Mouse (Mus musculus) liver, adult 2 months (tissue): Measurements from ENCODE around the gene Ap3s2. TPM values are rescaled to one million over a fixed set of nuclear protein-coding genes. Genes with fewer than 3 reads are reported as not detected.
A peak's percentile ranks its signal among the peaks of the same experiment; 100 is the strongest.

ENCODE experiments used
- DNase-seq: peaks from one replicate; pipeline ENCODE4 v3.0.0-alpha.2; 2011; ENCODE audit warnings: low read depth, low spot score; ENCODE audit errors: extremely low read depth
- H3K27ac ChIP-seq: fragments of 200-500 bp; replicated peaks from 2 replicates; pipeline ENCODE4 v1.5.1; 2012; ENCODE audit warnings: low read depth, mild to moderate bottlenecking, control low read depth, inconsistent platforms, low read length; ENCODE audit not compliant: insufficient read depth
- H3K27me3 ChIP-seq: fragments of 200-500 bp; 2 replicates; pipeline ENCODE4 v1.6.1; 2012; ENCODE audit warnings: mild to moderate bottlenecking, moderate library complexity, low read length, inconsistent platforms; ENCODE audit not compliant: control insufficient read depth, insufficient read depth
- H3K36me3 ChIP-seq: fragments of 200-500 bp; 2 replicates; pipeline ENCODE4 v1.6.1; 2012; ENCODE audit warnings: low read length, inconsistent platforms; ENCODE audit not compliant: control insufficient read depth, insufficient read depth
- H3K4me1 ChIP-seq: fragments of 200-500 bp; 2 replicates; pipeline ENCODE4 v1.6.1; 2011; ENCODE audit warnings: low read length; ENCODE audit not compliant: control insufficient read depth, insufficient read depth
- H3K4me3 ChIP-seq: fragments of 200-500 bp; 2 replicates; pipeline ENCODE4 v1.5.1; 2011; ENCODE audit warnings: low read depth, mild to moderate bottlenecking, control low read depth, low read length, moderate library complexity; ENCODE audit not compliant: insufficient read depth
- H3K79me2 ChIP-seq: fragments of 200-500 bp; 2 replicates; pipeline ENCODE4 v1.6.1; 2012; ENCODE audit warnings: inconsistent platforms, mild to moderate bottlenecking, low read length, moderate library complexity; ENCODE audit not compliant: control insufficient read depth, insufficient read depth
- H3K9ac ChIP-seq: fragments of 200-500 bp; 2 replicates; pipeline ENCODE4 v1.6.1; 2012; ENCODE audit warnings: low read depth, mild to moderate bottlenecking, control low read depth, inconsistent platforms, low read length
- CTCF ChIP-seq: fragments of 200-500 bp; IDR thresholded peaks from 2 replicates; pipeline ENCODE4 v1.5.1; 2011; ENCODE audit warnings: low read depth, low read length, control low read depth
- POLR2A ChIP-seq: fragments of 200-500 bp; IDR thresholded peaks from 2 replicates; pipeline ENCODE4 v1.6.1; 2011; ENCODE audit warnings: low read length, control low read depth; ENCODE audit not compliant: insufficient read depth; ENCODE audit errors: extremely low read depth
- WGBS: fragments of 180-500 bp; shearing (Covaris S2); methylation state at CpG from one replicate; pipeline ENCODE4 v1.1.7; 2018; 5-methylcytosine and 5-hydroxymethylcytosine counted together
- polyA plus RNA-seq: library from polyadenylated mRNA; depleted of rRNA; stranded (reverse); fragments of >200 nt; gene quantifications from 2 replicates; pipeline ENCODE4 v1.2.3, GENCODE M21; 2012
- total RNA-seq: library from RNA; depleted of rRNA; stranded (reverse); fragments of >200 nt; gene quantifications from 2 replicates; pipeline ENCODE4 v1.2.3, GENCODE M21; 2014

Gene Ap3s2
- total and polyA plus RNA-seq, 2 experiments = 6.3 to 10.3 TPM

DNA sequence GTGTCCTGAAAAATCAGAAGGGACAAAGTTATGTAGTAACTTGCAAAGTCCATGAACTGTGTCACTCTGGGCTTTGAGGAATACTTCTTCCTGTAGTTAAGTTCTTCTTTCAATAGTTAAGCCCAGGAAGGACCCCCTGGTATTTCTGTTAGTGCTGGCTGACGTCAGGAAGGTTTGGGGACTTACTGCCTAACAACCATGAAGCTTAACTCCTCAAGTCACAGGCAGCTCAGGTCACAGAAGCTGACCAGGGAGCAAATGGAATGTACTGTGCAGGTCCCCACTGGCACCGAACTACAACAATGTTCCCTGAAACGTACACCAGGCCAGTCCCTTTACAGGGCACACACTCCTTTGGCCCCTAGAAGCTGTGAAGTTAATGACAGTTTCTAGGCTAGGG is 25.2 kb downstream of the Ap3s2 start:
- peaks cover 13% of the 10 kb centered on the region; the same call in 1 of the 2 replicates for H3K36me3 ChIP-seq
- no peaks in the 10 kb centered on the region for H3K4me1 ChIP-seq
- DNase-seq = no peak
- H3K27me3 ChIP-seq = no peaks in the 10 kb centered on the region
- no peak overlapping the region for H3K4me3 ChIP-seq
- no peak for TF ChIP-seq POLR2A
- no peak for TF ChIP-seq CTCF
- H3K27ac ChIP-seq = no peak overlapping the region
- WGBS = 93% methylated on average over 3 of the region's 3 CpGs
- H3K9ac ChIP-seq = no peak overlapping the region
- peaks cover 2% of the 10 kb centered on the region; the same call in 1 of the 2 replicates for H3K79me2 ChIP-seq

DNA sequence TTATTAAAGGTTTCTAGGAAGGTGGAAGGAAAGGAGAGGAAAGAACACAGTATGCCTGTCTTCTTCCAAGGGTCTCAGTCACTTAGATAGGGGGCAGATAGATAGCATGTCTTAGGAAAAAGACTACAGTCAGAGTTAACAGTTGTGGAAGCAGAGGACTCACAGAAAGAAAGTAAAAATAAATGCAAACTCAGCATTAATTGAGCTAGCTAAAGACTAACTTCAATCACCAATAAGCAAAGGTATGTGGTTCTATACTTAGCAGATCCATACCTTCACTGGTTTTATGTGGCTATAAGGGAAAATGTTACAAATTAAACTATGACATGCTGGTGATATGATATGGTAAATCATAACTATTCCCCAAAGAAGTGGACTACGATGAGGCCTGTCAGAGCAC is 25.7 kb downstream of the Ap3s2 start:
- no peak for DNase-seq
- 98% methylated on average over 1 of the region's 1 CpGs for WGBS
- no peak for TF ChIP-seq POLR2A
- TF ChIP-seq CTCF = no peak
- no peaks in the 10 kb centered on the region for H3K27me3 ChIP-seq
- H3K9ac ChIP-seq = no peak overlapping the region
- H3K79me2 ChIP-seq = peaks cover 2% of the 10 kb centered on the region; the same call in 1 of the 2 replicates
- no peak overlapping the region for H3K27ac ChIP-seq
- peaks cover 13% of the 10 kb centered on the region; the same call in 1 of the 2 replicates for H3K36me3 ChIP-seq
- no peaks in the 10 kb centered on the region for H3K4me1 ChIP-seq
- H3K4me3 ChIP-seq = no peak overlapping the region

DNA sequence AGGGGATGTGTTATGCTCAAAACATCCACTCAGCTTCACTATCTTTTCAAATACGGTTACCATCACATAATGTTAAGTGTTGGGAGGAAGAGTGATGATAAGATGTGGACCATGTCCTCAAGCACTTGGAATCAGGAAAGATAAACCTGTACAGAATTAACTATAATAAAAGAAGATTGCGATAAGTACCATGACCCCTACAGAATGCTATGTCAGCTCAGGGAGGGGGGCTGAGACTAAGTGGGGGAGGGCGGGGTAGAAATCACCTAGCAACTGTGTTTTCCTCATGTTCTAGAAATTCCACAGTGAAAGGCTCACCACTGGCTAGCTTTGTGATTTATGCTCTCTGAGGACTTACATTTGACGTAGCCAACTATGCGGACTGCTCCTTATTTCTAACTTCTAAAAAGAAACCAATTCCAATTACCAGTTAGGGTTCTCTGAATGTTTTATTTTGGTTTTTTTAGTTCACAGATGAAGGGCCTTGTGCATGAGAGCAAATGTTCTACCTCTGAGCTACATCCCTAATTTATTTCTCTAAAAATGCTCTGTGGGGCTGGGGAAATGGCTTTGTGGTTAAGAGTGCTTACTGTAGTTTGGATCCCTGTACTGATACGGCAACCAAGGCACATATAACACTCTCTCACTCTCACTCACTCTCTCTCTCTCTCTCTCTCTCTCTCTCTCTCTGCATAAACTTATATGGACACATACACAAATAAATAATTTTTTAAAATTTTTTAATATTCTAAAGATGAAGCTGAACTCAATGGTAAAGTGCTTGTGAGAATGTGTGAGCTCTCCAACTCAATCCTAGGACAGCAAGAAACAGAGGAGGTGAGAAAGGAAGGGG is 27.6 kb downstream of the Ap3s2 start:
- H3K36me3 ChIP-seq = peaks cover 9% of the 10 kb centered on the region; the same call in 1 of the 2 replicates
- no peak overlapping the region for H3K4me3 ChIP-seq
- H3K9ac ChIP-seq = no peak overlapping the region
- TF ChIP-seq POLR2A = no peak
- TF ChIP-seq CTCF = no peak
- H3K27ac ChIP-seq = no peak overlapping the region
- no peaks in the 10 kb centered on the region for H3K4me1 ChIP-seq
- no peaks in the 10 kb centered on the region for H3K27me3 ChIP-seq
- WGBS = 93% methylated on average over 6 of the region's 6 CpGs
- H3K79me2 ChIP-seq = peaks cover 2% of the 10 kb centered on the region; the same call in 1 of the 2 replicates
- DNase-seq = no peak

DNA sequence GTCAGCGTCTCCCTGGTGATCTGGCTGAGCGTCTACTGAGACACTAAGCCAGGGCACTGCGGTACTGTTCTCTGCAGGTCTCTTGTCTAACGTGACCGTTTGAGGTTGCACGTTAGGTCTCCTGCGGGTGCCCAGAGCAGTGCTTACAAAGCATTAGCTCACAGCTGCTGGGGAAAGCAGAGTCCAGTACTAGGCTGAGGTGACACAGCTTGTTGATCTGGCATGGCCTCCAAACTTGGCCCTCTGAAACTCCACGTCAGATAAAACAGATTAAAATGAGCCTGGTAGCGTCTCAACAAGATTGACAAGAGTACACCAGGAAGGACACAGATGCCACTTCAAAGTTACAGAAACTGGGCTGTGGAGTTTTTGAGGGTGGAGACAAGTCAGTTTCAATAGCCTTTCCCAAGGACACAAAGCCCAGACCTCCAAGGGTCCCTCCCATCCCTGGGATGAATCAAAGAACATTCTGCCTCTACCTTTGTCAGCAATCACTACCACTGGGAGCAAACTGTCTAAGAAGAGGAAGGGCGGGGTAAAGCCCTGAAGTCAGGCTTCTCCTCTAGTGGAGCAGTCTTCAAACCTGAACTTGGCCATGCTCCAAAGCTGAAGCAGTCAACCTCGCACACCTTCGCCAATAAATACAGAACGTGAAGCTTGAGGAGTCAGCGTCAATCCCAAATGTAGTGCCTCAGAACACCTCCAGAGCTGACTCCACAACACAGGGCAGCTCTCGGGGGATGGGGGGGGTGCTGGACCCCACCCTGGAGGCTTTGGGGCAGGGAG is 29.8 kb downstream of the Ap3s2 start:
- no peaks in the 10 kb centered on the region for H3K4me1 ChIP-seq
- no peak for TF ChIP-seq CTCF
- TF ChIP-seq POLR2A = no peak
- no peak overlapping the region for H3K4me3 ChIP-seq
- no peak overlapping the region for H3K9ac ChIP-seq
- H3K27me3 ChIP-seq = no peaks in the 10 kb centered on the region
- DNase-seq = peak; percentile 55
- H3K36me3 ChIP-seq = peaks cover 2% of the 10 kb centered on the region; the same call in 1 of the 2 replicates
- H3K27ac ChIP-seq = no peak overlapping the region
- H3K79me2 ChIP-seq = peaks cover 2% of the 10 kb centered on the region; the same call in 1 of the 2 replicates
- 93% methylated on average over 15 of the region's 15 CpGs for WGBS

DNA sequence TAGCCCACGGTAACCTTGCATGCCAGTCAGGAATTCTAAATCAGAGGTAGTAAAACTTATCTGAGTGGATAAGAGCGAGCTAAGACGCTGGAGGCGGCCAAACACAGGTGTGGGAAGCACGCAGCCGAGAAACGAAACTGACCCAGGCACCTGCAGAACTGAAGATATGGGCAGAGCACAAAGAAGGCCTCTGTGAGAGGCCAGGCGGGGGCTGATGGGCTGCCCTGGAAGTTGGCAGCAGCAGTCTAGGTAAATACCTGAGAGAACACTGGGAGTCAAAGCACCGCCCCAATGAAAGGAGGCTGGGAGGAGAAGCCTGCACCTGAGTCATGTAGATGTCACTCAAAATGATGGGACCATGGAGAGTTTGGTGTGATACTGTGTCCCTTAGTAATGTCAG is 31.8 kb downstream of the Ap3s2 start:
- Histone ChIP-seq H3K27me3 (no peaks in the 10 kb centered on the region), H3K4me1 (peaks cover under 1% of the 10 kb centered on the region; the same call in 1 of the 2 replicates), H3K4me3 (no peak overlapping the region), H3K36me3 (peaks cover 4% of the 10 kb centered on the region; the same call in 1 of the 2 replicates), H3K9ac (no peak overlapping the region), H3K79me2 (peaks cover under 1% of the 10 kb centered on the region; the same call in 1 of the 2 replicates), H3K27ac (no peak overlapping the region)
- 96% methylated on average over 9 of the region's 9 CpGs for WGBS
- DNase-seq = no peak
- TF ChIP-seq CTCF (no peak), POLR2A (no peak)
